Mouse (Mus musculus) limb, embryonic 13.5 days (tissue): ENCODE data around the gene Gpam. TPM values are rescaled to one million over a fixed set of nuclear protein-coding genes. Genes with fewer than 3 reads are reported as not detected.
"Not testable (repeated sequence)": the region's sequence is repeated elsewhere in the genome, so short reads cannot be mapped to it uniquely, and the experiment has no call there.

ENCODE experiments used
- ATAC-seq: fragments of 200-750 bp; cut with Nextera tagmentation; 2 replicates; pipeline ENCODE4 v1.8.0; 2017; ENCODE audit warnings: low read depth, moderate number of reproducible peaks, moderate TSS enrichment; ENCODE audit not compliant: low FRiP score
- H3K27ac ChIP-seq: fragments of 300-500 bp; sonication (generic); 2 replicates; pipeline ENCODE4 v1.5.1; 2015; ENCODE audit warnings: inconsistent platforms, mild to moderate bottlenecking, moderate library complexity
- H3K27me3 ChIP-seq: fragments of 300-500 bp; sonication (generic); 2 replicates; pipeline ENCODE4 v1.6.1; 2015; ENCODE audit warnings: mild to moderate bottlenecking, inconsistent platforms
- H3K36me3 ChIP-seq: fragments of 300-500 bp; sonication (generic); 2 replicates; pipeline ENCODE4 v1.6.1; 2015; ENCODE audit warnings: inconsistent platforms, mild to moderate bottlenecking, moderate library complexity
- H3K4me1 ChIP-seq: fragments of 300-500 bp; sonication (generic); 2 replicates; pipeline ENCODE4 v1.6.1; 2015; ENCODE audit warnings: inconsistent platforms
- H3K4me2 ChIP-seq: fragments of 300-500 bp; sonication (generic); replicated peaks from 2 replicates; pipeline ENCODE4 v1.6.1; 2015; ENCODE audit warnings: inconsistent platforms, mild to moderate bottlenecking, moderate library complexity
- H3K4me3 ChIP-seq: fragments of 300-500 bp; sonication (generic); 2 replicates; pipeline ENCODE4 v1.5.1; 2015; ENCODE audit warnings: moderate library complexity, mild to moderate bottlenecking, inconsistent platforms
- H3K9ac ChIP-seq: fragments of 300-500 bp; sonication (generic); 2 replicates; pipeline ENCODE4 v1.6.1; 2015; ENCODE audit warnings: mild to moderate bottlenecking, inconsistent platforms
- H3K9me3 ChIP-seq: fragments of 300-500 bp; sonication (generic); 2 replicates; pipeline ENCODE4 v1.6.1; 2016; ENCODE audit warnings: inconsistent platforms
- WGBS: fragments of 180-500 bp; shearing (Covaris S2); methylation state at CpG from one replicate; pipeline ENCODE4 v1.1.7; 2015; 5-methylcytosine and 5-hydroxymethylcytosine counted together
- polyA plus RNA-seq: library from polyadenylated mRNA; unstranded; fragments of >200 nt; fragmentation: Nextera tagmentation; extraction: Ambion mirVana; gene quantifications from 2 replicates; pipeline ENCODE4 v1.2.1, GENCODE M21; 2015

Gene Gpam
- polyA plus RNA-seq, 1 experiment from 2014 or later: 15.4 TPM

DNA sequence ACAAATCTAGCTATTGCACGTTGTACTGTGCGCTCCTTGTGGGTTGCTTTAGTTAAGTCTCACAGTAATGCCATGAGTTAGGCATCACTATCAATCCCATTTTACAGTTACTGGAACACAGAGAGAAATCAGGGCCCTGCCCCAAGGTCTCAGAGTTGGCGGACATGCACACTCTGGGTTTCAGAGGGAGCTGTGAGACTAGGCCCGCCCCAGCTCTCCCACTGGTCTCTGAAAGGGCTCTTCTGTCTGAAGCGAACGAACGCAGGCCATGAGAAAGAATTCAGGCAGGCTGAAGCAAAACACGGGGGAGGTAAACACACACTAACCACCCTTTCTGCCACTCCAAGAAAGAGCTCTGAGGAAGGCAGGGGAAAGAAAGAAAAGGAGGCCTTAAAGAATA, 31.6 kb upstream of the Gpam start:
- no peaks in the 10 kb centered on the region for H3K9me3 ChIP-seq
- ATAC-seq: no peak
- no peaks in the 10 kb centered on the region for H3K36me3 ChIP-seq
- no peaks in the 10 kb centered on the region for H3K4me1 ChIP-seq
- no peak overlapping the region for H3K4me2 ChIP-seq
- H3K9ac ChIP-seq: no peak overlapping the region
- no peaks in the 10 kb centered on the region for H3K27me3 ChIP-seq
- no peak overlapping the region for H3K4me3 ChIP-seq
- H3K27ac ChIP-seq: no peak overlapping the region
- WGBS: 80% methylated on average over 8 of the region's 8 CpGs

DNA sequence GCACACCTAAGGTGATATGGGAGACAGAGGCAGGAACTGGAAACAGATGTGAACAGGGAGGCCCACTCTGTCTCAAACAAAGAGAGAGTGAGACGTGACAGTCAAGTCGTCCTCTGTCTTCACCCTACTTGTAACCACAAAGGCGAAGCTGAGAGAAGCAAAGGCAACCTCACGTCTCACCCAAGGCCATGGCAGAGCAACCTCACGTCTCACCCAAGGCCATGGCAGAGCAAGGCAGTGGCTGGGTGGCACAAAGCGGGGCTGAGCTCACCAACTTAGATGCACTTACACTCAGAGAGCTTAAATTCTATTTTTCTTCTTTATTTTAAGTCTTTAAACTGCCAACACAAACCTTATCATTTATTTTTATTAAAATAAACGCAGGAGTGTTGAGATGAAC, 30.0 kb upstream of the Gpam start:
- WGBS: 85% methylated on average over 7 of the region's 7 CpGs
- no peak for ATAC-seq
- no peak overlapping the region for H3K4me2 ChIP-seq

DNA sequence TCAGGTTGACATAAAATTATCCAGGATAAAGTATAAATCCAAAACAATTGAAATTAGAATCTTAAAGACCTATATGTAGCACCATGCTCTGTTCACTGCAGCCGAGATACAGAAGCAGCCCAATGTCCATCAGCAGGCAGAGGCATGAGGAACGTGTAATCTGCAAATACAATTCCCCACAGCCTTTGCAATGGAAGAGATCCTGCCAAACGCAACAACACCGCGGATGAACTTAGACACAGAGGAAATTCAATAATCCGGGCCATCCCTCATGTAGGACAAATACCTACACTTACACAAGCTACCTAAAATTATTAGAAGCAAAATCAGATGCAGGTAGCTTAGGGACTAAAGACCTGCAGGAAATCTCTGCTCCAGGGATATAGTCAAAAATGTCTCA, 25.9 kb upstream of the Gpam start:
- WGBS: 86% methylated on average over 6 of the region's 6 CpGs
- no peaks in the 10 kb centered on the region for H3K27me3 ChIP-seq
- H3K27ac ChIP-seq: no peak overlapping the region
- H3K4me3 ChIP-seq: no peak overlapping the region
- ATAC-seq: no peak
- H3K9ac ChIP-seq: no peak overlapping the region
- H3K9me3 ChIP-seq: peaks cover 3% of the 10 kb centered on the region; the same call in 1 of the 2 replicates
- no peaks in the 10 kb centered on the region for H3K36me3 ChIP-seq
- H3K4me2 ChIP-seq: no peak overlapping the region
- no peaks in the 10 kb centered on the region for H3K4me1 ChIP-seq

More for the DNA sequence above, 30.0 kb upstream of the Gpam start:
- H3K4me1 ChIP-seq: no peaks in the 10 kb centered on the region
- no peaks in the 10 kb centered on the region for H3K9me3 ChIP-seq
- no peak overlapping the region for H3K9ac ChIP-seq
- H3K4me3 ChIP-seq: no peak overlapping the region
- H3K27ac ChIP-seq: no peak overlapping the region
- no peaks in the 10 kb centered on the region for H3K36me3 ChIP-seq
- H3K27me3 ChIP-seq: no peaks in the 10 kb centered on the region

DNA sequence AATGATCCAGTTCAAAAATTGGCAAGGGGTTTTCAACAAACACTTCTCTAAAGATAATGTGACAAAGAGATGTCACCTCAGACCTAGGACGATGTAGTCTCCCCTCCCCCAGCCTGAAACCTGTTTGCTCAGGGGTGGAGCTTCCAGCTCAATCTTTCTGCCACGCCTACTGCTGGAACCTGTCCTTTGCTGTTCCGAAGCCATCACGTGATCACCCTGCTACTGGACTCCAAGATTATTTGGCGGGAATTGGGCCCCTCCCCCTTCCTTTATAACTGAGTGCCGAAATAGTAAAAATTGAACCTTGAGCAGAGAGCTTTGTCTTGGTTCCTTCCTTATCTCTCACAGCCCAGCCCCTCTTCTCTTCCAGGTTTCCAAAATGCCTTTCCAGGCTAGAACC, 25.2 kb upstream of the Gpam start:
- H3K4me1 ChIP-seq, H3K4me3 ChIP-seq, H3K27me3 ChIP-seq, H3K9me3 ChIP-seq, H3K9ac ChIP-seq, H3K36me3 ChIP-seq, ATAC-seq, H3K4me2 ChIP-seq, H3K27ac ChIP-seq: not testable (repeated sequence)
- 61% methylated on average over 6 of the region's 6 CpGs for WGBS

- no peak overlapping the region for H3K9ac ChIP-seq
- H3K4me3 ChIP-seq: no peak overlapping the region
- no peak overlapping the region for H3K4me2 ChIP-seq
- H3K27me3 ChIP-seq: no peaks in the 10 kb centered on the region
- peaks cover 3% of the 10 kb centered on the region; the same call in 1 of the 2 replicates for H3K9me3 ChIP-seq
- WGBS: 34% methylated on average over 6 of the region's 6 CpGs
- H3K36me3 ChIP-seq: no peaks in the 10 kb centered on the region
- H3K4me1 ChIP-seq: no peaks in the 10 kb centered on the region
- ATAC-seq: no peak
- no peak overlapping the region for H3K27ac ChIP-seq
These were observed 22.6 kb upstream of the Gpam start for GRCm38 (mm10) chr19:55149646-55150045.

GRCm38 (mm10) chr19:55148109-55148508, 21.1 kb upstream of the Gpam start:
- no peaks in the 10 kb centered on the region; the same call in 1 of the 2 replicates for H3K4me1 ChIP-seq
- 80% methylated on average over 6 of the region's 6 CpGs for WGBS

GRCm38 (mm10) chr19:55147568-55147967, 20.5 kb upstream of the Gpam start:
- Histone ChIP-seq H3K36me3 (no peaks in the 10 kb centered on the region), H3K4me3 (no peak overlapping the region), H3K27me3 (no peaks in the 10 kb centered on the region), H3K9ac (no peak overlapping the region), H3K27ac (no peak overlapping the region), H3K9me3 (peaks cover 3% of the 10 kb centered on the region; the same call in 1 of the 2 replicates), H3K4me1 (no peaks in the 10 kb centered on the region; the same call in 1 of the 2 replicates), H3K4me2 (no peak overlapping the region)
- no peak for ATAC-seq
- WGBS: 75% methylated on average over 9 of the region's 9 CpGs

More at GRCm38 (mm10) chr19:55148109-55148508, 21.1 kb upstream of the Gpam start:
- ATAC-seq: no peak
- H3K9me3 ChIP-seq: peaks cover 3% of the 10 kb centered on the region; the same call in 1 of the 2 replicates
- no peaks in the 10 kb centered on the region for H3K36me3 ChIP-seq
- no peak overlapping the region for H3K27ac ChIP-seq
- H3K27me3 ChIP-seq: no peaks in the 10 kb centered on the region
- no peak overlapping the region for H3K4me2 ChIP-seq
- H3K4me3 ChIP-seq: no peak overlapping the region
- no peak overlapping the region for H3K9ac ChIP-seq

GRCm38 (mm10) chr19:55145136-55145535, 18.1 kb upstream of the Gpam start:
- Histone ChIP-seq H3K27ac (no peak overlapping the region), H3K36me3 (no peaks in the 10 kb centered on the region), H3K9ac (no peak overlapping the region), H3K4me2 (no peak overlapping the region), H3K4me3 (no peak overlapping the region), H3K4me1 (no peaks in the 10 kb centered on the region; the same call in 1 of the 2 replicates), H3K9me3 (peaks cover 3% of the 10 kb centered on the region; the same call in 1 of the 2 replicates), H3K27me3 (no peaks in the 10 kb centered on the region)
- WGBS: 83% methylated on average over 2 of the region's 2 CpGs
- no peak for ATAC-seq

DNA sequence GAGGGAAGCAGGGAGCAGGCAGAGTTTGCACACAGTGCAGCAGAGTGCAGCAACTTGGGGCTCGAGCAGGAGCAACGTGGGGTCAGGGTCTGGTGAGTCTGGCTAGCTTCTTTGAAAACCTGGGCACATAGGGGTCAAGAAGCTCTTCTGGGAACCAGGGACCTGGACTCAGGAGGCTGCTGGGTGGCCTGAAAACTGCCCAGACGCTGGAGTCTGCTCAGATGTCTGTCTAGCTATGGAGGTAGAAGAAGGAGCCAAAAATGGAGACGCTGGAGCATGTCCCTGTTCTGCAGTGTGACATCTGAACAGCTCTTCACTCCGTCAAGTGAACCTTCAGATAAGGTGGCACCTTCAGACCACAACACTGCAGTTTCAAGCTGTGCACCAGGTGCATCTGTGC, 17.7 kb upstream of the Gpam start:
- no peak overlapping the region for H3K4me2 ChIP-seq
- no peaks in the 10 kb centered on the region for H3K27me3 ChIP-seq
- H3K4me1 ChIP-seq: no peaks in the 10 kb centered on the region; the same call in 1 of the 2 replicates
- H3K9ac ChIP-seq: no peak overlapping the region
- H3K27ac ChIP-seq: no peak overlapping the region
- 80% methylated on average over 5 of the region's 5 CpGs for WGBS
- no peaks in the 10 kb centered on the region for H3K36me3 ChIP-seq
- H3K4me3 ChIP-seq: no peak overlapping the region
- H3K9me3 ChIP-seq: peaks cover 1% of the 10 kb centered on the region; the same call in 1 of the 2 replicates
- no peak for ATAC-seq

GRCm38 (mm10) chr19:55143391-55144300, 16.6 kb upstream of the Gpam start:
- Histone ChIP-seq H3K9ac (no peak overlapping the region), H3K9me3 (no peaks in the 10 kb centered on the region), H3K27me3 (no peaks in the 10 kb centered on the region), H3K36me3 (no peaks in the 10 kb centered on the region), H3K4me1 (no peaks in the 10 kb centered on the region; the same call in 1 of the 2 replicates), H3K4me3 (no peak overlapping the region), H3K27ac (no peak overlapping the region; the same call in 1 of the 2 replicates), H3K4me2 (no peak overlapping the region)
- ATAC-seq: no peak
- 57% methylated on average over 11 of the region's 11 CpGs for WGBS

DNA sequence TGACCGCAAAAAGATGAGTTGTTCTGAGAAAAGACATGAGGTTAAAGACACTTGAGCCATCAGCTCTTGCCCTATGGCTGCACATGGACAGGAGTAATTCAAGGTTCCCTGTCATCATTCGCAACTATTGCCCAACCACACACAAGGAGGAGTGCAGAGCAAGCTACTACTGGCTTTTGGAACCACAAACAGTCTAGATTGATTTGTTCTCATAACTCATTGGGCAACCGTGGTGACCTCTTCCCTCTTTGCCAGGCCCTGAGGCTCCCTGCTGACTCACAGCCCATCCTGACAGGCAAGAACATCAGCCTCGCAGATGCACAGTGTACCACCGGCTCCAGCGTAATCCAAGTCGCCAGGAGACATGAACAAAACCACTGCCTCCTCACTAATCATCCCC, 12.3 kb upstream of the Gpam start:
- 81% methylated on average over 7 of the region's 7 CpGs for WGBS
- H3K36me3 ChIP-seq: no peaks in the 10 kb centered on the region
- no peak overlapping the region for H3K4me2 ChIP-seq
- H3K4me1 ChIP-seq: peaks cover 7% of the 10 kb centered on the region; the same call in 1 of the 2 replicates
- H3K27ac ChIP-seq: no peak overlapping the region
- no peak overlapping the region for H3K4me3 ChIP-seq
- no peaks in the 10 kb centered on the region for H3K27me3 ChIP-seq
- H3K9ac ChIP-seq: no peak overlapping the region
- H3K9me3 ChIP-seq: no peaks in the 10 kb centered on the region
- no peak for ATAC-seq

- Histone ChIP-seq H3K27me3 (no peaks in the 10 kb centered on the region), H3K9ac (no peak overlapping the region), H3K36me3 (no peaks in the 10 kb centered on the region), H3K4me1 (0 out of 2 replicates have a peak, but pooled peaks cover 7% of the 10 kb centered on the region), H3K9me3 (no peaks in the 10 kb centered on the region), H3K4me2 (no peak overlapping the region), H3K4me3 (no peak overlapping the region), H3K27ac (no peak overlapping the region)
- WGBS: 86% methylated on average over 7 of the region's 7 CpGs
- no peak for ATAC-seq
These were observed 11.5 kb upstream of the Gpam start for GRCm38 (mm10) chr19:55138506-55138905.
